Mouse (Mus musculus) cerebellum, postnatal 4 days (tissue): ENCODE measurements around the gene Trim16.

Experiments used
- DNase-seq, 2 experiments: peaks; one replicate each; pipeline ENCODE4 v3.0.0; 2022; ENCODE audit warnings: low spot score in 2 of 2, mixed read lengths in 1 of 2

Gene Trim16

GRCm38 (mm10) chr11:62830387-62830786 lies 10.4 kb downstream of the Trim16 start:
- DNase-seq, result no peak

GRCm38 (mm10) chr11:62831906-62832305 lies 11.9 kb downstream of the Trim16 start:
- no peak for DNase-seq

- no peak for DNase-seq
These were observed 24.5 kb downstream of the Trim16 start for GRCm38 (mm10) chr11:62844562-62844961.

GRCm38 (mm10) chr11:62845730-62846129 lies 25.7 kb downstream of the Trim16 start:
- no peak for DNase-seq

GRCm38 (mm10) chr11:62846961-62847654 lies 27.1 kb downstream of the Trim16 start, which contains the start of gene Fbxw10:
TSS of gene Fbxw10 (plus strand) at chr11:62847069.
- DNase-seq, result no peak

GRCm38 (mm10) chr11:62847655-62848191 lies 27.7 kb downstream of the Trim16 start:
- DNase-seq, result no peak

- no peak for DNase-seq
These were observed 28.3 kb downstream of the Trim16 start for GRCm38 (mm10) chr11:62848301-62848700.

GRCm38 (mm10) chr11:62851199-62851598 lies 31.2 kb downstream of the Trim16 start:
- DNase-seq, result no peak

GRCm38 (mm10) chr11:62853334-62853733 lies 33.3 kb downstream of the Trim16 start:
- DNase-seq, result no peak

- DNase-seq, result no peak
These were observed 45.5 kb downstream of the Trim16 start for GRCm38 (mm10) chr11:62865562-62865961.

GRCm38 (mm10) chr11:62866685-62867084 lies 46.7 kb downstream of the Trim16 start:
- no peak for DNase-seq

GRCm38 (mm10) chr11:62869201-62869600 lies 49.2 kb downstream of the Trim16 start:
- DNase-seq, result no peak

- DNase-seq, result no peak
These were observed 49.8 kb downstream of the Trim16 start for GRCm38 (mm10) chr11:62869715-62870371.

- DNase-seq, result no peak
These were observed 53.4 kb downstream of the Trim16 start for GRCm38 (mm10) chr11:62873479-62873878.

- DNase-seq, result no peak
These were observed 55.7 kb downstream of the Trim16 start for GRCm38 (mm10) chr11:62875696-62876095.

GRCm38 (mm10) chr11:62876445-62876844 lies 56.4 kb downstream of the Trim16 start:
- no peak for DNase-seq

GRCm38 (mm10) chr11:62877391-62877790 lies 57.4 kb downstream of the Trim16 start:
- DNase-seq, result no peak

- DNase-seq, result no peak
These were observed 58.7 kb downstream of the Trim16 start for GRCm38 (mm10) chr11:62878728-62879127.

- DNase-seq, result peak; percentile 95 to 98
These were observed 59.4 kb downstream of the Trim16 start, which contains the start of gene Tvp23b for GRCm38 (mm10) chr11:62879220-62880048. TSS of gene Tvp23b (plus strand) at chr11:62879455.

- no peak for DNase-seq
These were observed 63.4 kb downstream of the Trim16 start for GRCm38 (mm10) chr11:62883407-62883806.

- DNase-seq, result no peak
These were observed 65.3 kb downstream of the Trim16 start for GRCm38 (mm10) chr11:62885323-62885722.

- no peak for DNase-seq
These were observed 70.8 kb downstream of the Trim16 start for GRCm38 (mm10) chr11:62890796-62891195.
